Mouse (Mus musculus) neural tube, embryonic 13.5 days (tissue): ENCODE data around the gene Ncor2. TPM values are rescaled to one million over a fixed set of nuclear protein-coding genes. Genes with fewer than 3 reads are reported as not detected.

Source experiments
- ATAC-seq: fragments of 200-750 bp; cut with Nextera tagmentation; 2 replicates; pipeline ENCODE4 v1.8.0; 2017; ENCODE audit warnings: low read depth, mild to moderate bottlenecking, moderate TSS enrichment, moderate library complexity
- H3K27ac ChIP-seq: fragments of 300-500 bp; sonication (generic); replicated peaks from 2 replicates; pipeline ENCODE4 v1.5.1; 2015; ENCODE audit warnings: moderate library complexity, mild to moderate bottlenecking, inconsistent platforms
- H3K27me3 ChIP-seq: fragments of 300-500 bp; sonication (generic); 2 replicates; pipeline ENCODE4 v1.6.1; 2015; ENCODE audit warnings: mild to moderate bottlenecking, inconsistent platforms
- H3K36me3 ChIP-seq: fragments of 300-500 bp; sonication (generic); 2 replicates; pipeline ENCODE4 v1.6.1; 2015; ENCODE audit warnings: mild to moderate bottlenecking, inconsistent platforms
- H3K4me1 ChIP-seq: fragments of 300-500 bp; sonication (generic); replicated peaks from 2 replicates; pipeline ENCODE4 v1.6.1; 2015; ENCODE audit warnings: inconsistent platforms
- H3K4me2 ChIP-seq: fragments of 300-500 bp; sonication (generic); 2 replicates; pipeline ENCODE4 v1.6.1; 2015; ENCODE audit warnings: inconsistent platforms, mild to moderate bottlenecking, moderate library complexity
- H3K4me3 ChIP-seq: fragments of 300-500 bp; sonication (generic); 2 replicates; pipeline ENCODE4 v1.5.1; 2015; ENCODE audit warnings: mild to moderate bottlenecking, inconsistent platforms
- H3K9ac ChIP-seq: fragments of 300-500 bp; sonication (generic); 2 replicates; pipeline ENCODE4 v1.6.1; 2015; ENCODE audit warnings: moderate library complexity, mild to moderate bottlenecking, inconsistent platforms
- H3K9me3 ChIP-seq: fragments of 300-500 bp; sonication (generic); 2 replicates; pipeline ENCODE4 v1.6.1; 2016; ENCODE audit warnings: inconsistent platforms
- WGBS: fragments of 180-500 bp; shearing (Covaris S2); methylation state at CpG from one replicate; pipeline ENCODE4 v1.1.7; 2015; 5-methylcytosine and 5-hydroxymethylcytosine counted together
- polyA plus RNA-seq: library from polyadenylated mRNA; unstranded; fragments of >200 nt; fragmentation: Nextera tagmentation; extraction: Ambion mirVana; gene quantifications from 2 replicates; pipeline ENCODE4 v1.2.1, GENCODE M21; 2015

The Ncor2 gene
- polyA plus RNA-seq, 1 experiment from 2014 or later: 29.2 TPM

DNA sequence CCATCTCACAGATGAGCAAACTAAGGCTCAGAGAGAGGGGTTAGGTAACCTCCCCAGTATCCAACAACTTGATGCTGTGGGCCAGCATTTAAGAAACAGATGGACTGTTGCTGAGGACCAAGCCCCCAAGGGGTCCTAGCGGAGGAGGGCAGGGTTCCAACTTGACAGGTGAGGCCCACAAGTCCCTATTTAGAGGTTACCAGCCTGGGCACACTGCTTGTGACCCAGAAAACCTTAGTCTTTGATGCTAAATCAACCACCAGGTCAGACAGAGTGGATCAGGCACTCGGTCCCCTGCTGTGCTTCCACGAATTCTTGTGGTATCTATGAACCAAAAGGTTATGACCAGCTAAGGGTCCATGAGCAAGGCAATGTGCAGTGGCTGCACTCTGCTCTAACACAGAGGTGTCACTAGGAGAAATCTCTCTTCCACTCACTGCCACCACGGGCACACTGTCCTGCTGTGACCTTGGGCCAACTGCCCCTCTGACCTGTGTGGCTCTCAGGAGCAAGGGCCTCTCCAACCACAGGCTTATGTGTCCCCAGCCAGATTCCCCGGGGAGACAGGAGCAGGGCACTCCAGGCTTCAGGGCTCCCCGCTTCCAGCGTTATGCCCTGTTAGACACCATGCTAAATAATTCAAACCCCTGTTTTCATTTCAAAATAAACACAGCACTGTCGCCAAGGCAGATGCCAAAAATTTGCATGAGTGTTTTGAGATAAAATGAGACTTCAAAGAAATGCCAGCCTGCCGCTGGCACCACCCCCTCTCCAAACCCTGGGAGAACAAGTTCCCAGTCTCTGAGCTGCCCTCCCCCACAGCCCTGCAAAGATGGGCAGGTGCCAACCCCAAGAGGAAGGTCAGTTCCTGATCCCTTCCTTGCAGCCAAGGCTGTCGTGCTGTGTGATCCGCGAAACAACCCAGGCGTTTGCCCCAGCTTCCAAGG lies 4.0 kb downstream of the Ncor2 start:
- peak overlapping the region; percentile 91 for H3K4me2 ChIP-seq
- H3K9me3 ChIP-seq: no peaks in the 10 kb centered on the region
- no peaks in the 10 kb centered on the region for H3K36me3 ChIP-seq
- no peak for ATAC-seq
- no peaks in the 10 kb centered on the region for H3K27me3 ChIP-seq
- H3K27ac ChIP-seq: peak overlapping the region; percentile 98
- H3K9ac ChIP-seq: peak overlapping the region; percentile 96
- 40% methylated on average over 13 of the region's 13 CpGs for WGBS
- peak overlapping the region; percentile 92 for H3K4me3 ChIP-seq
- peaks cover 81% of the 10 kb centered on the region for H3K4me1 ChIP-seq

DNA sequence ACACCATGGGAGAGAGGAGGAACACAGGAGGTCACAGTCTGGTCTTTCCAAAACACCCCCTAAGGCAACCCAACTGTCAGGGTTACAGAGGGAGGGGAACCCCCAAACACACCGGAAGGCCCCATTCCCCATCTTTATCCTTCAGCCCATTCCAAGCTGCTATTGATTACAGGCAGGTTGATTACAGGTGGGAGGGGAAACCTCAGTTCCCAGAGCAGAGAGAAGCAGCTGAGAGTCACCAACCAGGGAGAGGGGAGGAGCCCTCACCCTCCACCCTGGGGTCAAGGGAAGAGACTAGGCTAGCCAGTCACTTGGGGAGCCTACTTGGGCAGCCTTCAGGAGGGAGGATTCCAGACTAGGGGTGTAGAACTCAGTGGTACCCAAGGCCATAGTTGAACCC lies 5.2 kb downstream of the Ncor2 start:
- Histone ChIP-seq H3K4me1 (peaks cover 85% of the 10 kb centered on the region), H3K27ac (peak overlapping the region; percentile 78), H3K4me2 (peak overlapping the region; percentile 26), H3K9ac (peak overlapping the region; percentile 52; the same call in 1 of the 2 replicates), H3K9me3 (no peaks in the 10 kb centered on the region), H3K27me3 (no peaks in the 10 kb centered on the region), H3K4me3 (no peak overlapping the region), H3K36me3 (no peaks in the 10 kb centered on the region)
- 71% methylated on average over 1 of the region's 1 CpGs for WGBS
- no peak for ATAC-seq

DNA sequence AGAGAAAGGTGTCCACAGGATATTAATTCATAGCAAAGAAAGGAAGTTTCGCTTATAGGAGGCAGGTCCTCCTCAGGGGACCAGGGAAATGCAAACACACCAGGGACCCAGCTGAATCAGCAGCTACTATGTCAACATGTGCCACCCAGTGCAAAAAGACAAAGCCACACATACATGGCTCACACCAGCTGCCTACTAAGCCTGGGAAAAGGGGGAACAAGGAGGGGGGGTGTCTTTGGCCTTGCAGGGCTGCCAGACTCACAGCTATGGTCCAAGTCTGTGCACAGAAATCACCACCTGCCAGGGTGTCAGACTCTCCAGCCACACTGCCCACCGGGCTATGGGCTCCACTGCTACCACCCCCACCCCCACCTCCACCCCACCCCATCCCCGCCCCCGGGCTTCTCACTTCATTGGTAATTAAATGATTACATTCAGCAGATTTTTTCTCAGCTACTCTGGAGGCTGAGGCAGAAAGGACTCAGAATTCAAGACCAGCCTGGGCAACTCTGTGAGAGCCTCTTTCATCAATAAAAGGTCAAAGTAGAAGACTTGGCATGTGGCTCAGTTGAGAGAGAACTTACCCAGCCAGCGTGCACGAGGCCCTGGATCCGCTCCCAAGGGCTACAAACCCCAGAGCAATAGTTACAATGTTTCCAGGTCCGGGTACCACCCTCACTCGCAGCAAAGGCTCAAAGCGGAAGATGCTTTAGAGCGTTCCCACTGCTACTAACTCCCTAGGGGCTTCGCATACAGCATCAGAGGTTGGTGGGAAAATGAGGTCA lies 6.0 kb downstream of the Ncor2 start:
- Histone ChIP-seq H3K27ac (peak overlapping the region; percentile 78), H3K9ac (peak overlapping the region; percentile 52; the same call in 1 of the 2 replicates), H3K4me2 (peak overlapping the region; percentile 26)

DNA sequence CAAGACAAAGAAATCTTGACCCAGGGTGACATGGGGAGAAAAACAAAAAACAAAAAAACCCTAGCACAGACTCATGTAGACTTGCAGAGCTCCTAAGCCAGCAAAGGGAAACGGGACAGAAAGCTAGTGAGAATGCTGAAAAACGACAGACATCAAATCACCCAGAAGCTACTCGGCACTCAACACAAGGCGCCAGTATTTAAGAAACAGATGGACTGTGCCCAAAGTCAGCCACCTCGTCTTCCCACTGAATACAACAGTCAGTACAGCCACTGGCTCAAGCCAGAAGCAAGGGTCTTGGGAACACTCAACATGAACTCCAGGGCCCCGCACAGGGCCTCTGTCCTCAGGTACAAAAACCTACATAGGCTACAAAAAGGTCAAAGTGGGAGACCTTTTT lies 7.8 kb downstream of the Ncor2 start:
- Histone ChIP-seq H3K27me3 (no peaks in the 10 kb centered on the region), H3K9ac (peak overlapping the region; percentile 52), H3K9me3 (no peaks in the 10 kb centered on the region), H3K4me3 (no peak overlapping the region), H3K36me3 (no peaks in the 10 kb centered on the region), H3K4me2 (peak overlapping the region; percentile 26; the same call in 1 of the 2 replicates), H3K27ac (peak overlapping the region; percentile 78), H3K4me1 (peaks cover 98% of the 10 kb centered on the region)
- 43% methylated on average over 6 of the region's 6 CpGs for WGBS
- no peak for ATAC-seq

More for the DNA sequence above, 6.0 kb downstream of the Ncor2 start:
- H3K36me3 ChIP-seq: no peaks in the 10 kb centered on the region
- H3K27me3 ChIP-seq: no peaks in the 10 kb centered on the region
- H3K4me3 ChIP-seq: no peak overlapping the region
- peaks cover 94% of the 10 kb centered on the region for H3K4me1 ChIP-seq
- 31% methylated on average over 12 of the region's 12 CpGs for WGBS
- no peaks in the 10 kb centered on the region for H3K9me3 ChIP-seq
- no peak for ATAC-seq

DNA sequence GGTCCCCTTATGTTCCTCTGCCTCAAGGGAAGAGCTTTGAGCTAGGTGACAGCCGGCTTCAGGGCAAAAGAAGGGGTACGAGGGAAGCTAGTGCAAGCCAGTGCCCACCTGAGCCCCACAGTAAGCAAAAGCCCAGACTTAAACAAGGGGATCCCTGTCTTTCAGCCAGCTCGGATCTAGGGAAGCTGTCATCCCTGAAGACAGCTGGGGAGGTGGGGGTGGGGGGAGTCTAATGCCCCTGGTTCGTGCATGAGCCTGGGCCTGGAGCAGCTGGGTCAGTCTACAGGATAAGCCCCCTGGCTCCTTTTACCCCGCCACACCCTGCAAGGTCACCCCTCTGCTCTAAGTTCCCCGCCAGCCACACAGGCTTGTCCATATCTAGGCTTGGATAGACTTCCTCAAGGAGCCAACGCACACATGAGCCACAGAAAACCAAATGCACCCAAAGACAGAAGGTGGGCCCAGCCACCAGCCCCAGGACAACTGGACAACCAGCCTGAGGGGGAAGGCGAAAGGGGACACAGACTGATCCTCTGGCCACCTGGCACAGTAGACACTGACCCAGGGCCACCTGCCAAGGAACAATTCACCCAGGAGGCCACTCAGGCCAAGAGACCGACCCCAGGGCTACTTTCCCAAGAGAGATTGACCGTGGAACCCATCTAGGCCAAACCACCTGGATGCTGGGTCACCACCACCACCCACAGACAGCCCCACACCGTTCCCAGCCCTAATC lies 8.7 kb downstream of the Ncor2 start:
- no peaks in the 10 kb centered on the region for H3K36me3 ChIP-seq
- ATAC-seq: no peak
- H3K4me2 ChIP-seq: no peak overlapping the region
- 0 out of 2 replicates have a peak overlapping the region, but pooled peaks have one; percentile 52 for H3K9ac ChIP-seq
- H3K27ac ChIP-seq: peak overlapping the region; percentile 78
- no peak overlapping the region for H3K4me3 ChIP-seq
- no peaks in the 10 kb centered on the region for H3K27me3 ChIP-seq
- 65% methylated on average over 11 of the region's 11 CpGs for WGBS
- H3K9me3 ChIP-seq: no peaks in the 10 kb centered on the region
- peaks cover 98% of the 10 kb centered on the region for H3K4me1 ChIP-seq

DNA sequence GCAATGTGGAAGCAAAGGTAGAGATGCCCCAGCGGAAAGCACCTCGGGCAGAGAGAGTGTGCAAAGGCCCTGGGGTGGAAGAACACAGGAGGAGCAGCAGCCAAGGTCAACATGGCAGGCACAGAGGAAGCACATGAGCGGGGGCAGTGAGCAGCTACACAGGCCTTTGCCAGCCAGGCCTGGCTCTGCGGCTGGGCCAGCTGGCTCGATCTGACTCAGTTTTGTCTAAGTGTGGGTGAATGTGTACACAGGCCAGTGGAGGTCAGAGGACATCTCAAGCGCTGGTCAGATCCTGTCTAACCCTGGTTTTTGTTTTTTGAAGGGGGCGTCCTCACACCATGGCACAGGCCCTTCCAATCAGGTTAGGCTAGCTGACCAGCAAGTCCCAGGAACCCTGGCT lies 10.9 kb downstream of the Ncor2 start:
- ATAC-seq: no peak
- H3K9me3 ChIP-seq: no peaks in the 10 kb centered on the region
- 79% methylated on average over 7 of the region's 7 CpGs for WGBS
- no peak overlapping the region for H3K9ac ChIP-seq
- no peaks in the 10 kb centered on the region for H3K27me3 ChIP-seq
- H3K36me3 ChIP-seq: no peaks in the 10 kb centered on the region
- H3K27ac ChIP-seq: 0 out of 2 replicates have a peak overlapping the region, but pooled peaks have one; percentile 23
- H3K4me3 ChIP-seq: no peak overlapping the region
- no peak overlapping the region for H3K4me2 ChIP-seq
- H3K4me1 ChIP-seq: peaks cover 100% of the 10 kb centered on the region

DNA sequence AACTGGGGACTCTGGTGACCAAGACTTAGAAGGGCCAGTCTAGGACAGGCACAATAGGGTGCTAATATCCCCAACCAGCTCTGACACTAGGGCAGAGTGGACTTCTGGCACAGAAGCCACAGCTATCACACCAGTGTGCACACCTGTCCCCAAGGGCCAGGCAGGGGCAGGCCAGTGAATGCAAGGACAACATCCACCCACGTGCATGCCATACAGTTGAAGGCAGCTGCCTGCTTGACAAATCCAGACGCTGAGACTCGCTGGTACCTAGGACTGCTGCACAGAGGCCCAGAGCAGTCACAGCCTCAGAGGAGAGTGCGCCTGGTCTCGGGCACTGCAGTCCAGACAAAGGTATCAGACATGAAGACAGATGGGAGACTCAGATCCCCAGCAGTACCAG lies 11.5 kb downstream of the Ncor2 start:
- Histone ChIP-seq H3K36me3 (no peaks in the 10 kb centered on the region), H3K9ac (no peak overlapping the region), H3K4me1 (peaks cover 100% of the 10 kb centered on the region), H3K4me2 (no peak overlapping the region), H3K4me3 (no peak overlapping the region), H3K27me3 (no peaks in the 10 kb centered on the region), H3K27ac (0 out of 2 replicates have a peak overlapping the region, but pooled peaks have one; percentile 23), H3K9me3 (no peaks in the 10 kb centered on the region)
- WGBS: 82% methylated on average over 5 of the region's 5 CpGs
- ATAC-seq: no peak

DNA sequence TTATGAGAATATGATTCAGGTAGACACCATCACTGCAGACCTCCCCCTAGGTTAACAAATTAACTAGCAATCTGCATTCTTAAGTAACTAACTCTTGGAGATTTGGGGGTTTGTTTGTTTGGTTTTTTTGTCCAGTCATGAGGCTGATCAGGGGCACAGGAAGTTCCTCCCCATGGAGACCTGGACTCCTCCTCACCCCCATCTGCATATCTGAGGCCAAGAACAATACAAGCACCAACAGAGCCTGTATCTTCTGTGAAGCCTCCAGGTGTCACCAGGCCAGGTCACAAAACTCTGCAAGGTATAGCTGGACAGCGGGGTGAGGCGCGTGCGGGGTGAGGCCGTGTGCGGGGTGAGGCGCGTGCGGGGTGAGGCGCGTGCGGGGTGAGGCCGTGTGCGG lies 13.0 kb downstream of the Ncor2 start:
- Histone ChIP-seq H3K27me3 (no peaks in the 10 kb centered on the region), H3K9ac (peak overlapping the region; percentile 60; the same call in 1 of the 2 replicates), H3K27ac (peak overlapping the region; percentile 89), H3K36me3 (no peaks in the 10 kb centered on the region), H3K9me3 (no peaks in the 10 kb centered on the region), H3K4me3 (no peak overlapping the region), H3K4me2 (no peak overlapping the region), H3K4me1 (peaks cover 99% of the 10 kb centered on the region)
- 85% methylated on average over 14 of the region's 14 CpGs for WGBS
- no peak for ATAC-seq

DNA sequence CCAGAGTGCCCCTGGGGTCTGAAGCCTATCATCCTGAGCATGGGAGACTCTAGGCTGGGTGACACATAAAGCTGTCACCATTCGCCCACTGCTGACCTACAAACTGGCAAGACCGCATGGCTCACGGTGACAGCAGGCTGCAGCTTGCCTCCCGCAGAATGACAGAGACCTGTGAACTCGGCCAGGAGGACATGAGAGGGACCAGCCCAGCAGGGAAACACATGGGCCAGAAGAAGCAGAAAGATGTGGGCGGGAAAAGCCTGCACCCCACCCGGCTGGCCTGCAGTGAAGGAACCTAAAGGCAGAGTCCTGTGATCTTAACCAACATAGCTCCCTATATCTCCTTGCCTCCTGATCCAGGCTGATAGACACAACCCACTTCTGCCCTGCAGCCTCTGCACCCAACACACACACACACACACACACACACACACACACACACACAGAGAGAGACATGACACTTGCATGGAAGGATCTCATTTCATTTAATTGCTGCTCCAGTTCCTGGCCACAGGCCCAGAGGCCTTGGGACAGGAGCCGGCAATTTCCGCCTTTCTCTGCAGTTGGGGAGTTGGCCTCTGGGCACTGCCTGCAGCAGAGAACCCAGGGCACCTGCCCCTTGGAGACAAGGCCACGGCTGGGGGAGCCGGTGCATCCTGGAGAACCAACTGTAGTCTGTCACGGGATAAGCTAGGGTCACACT lies 14.4 kb downstream of the Ncor2 start:
- H3K9ac ChIP-seq: peak overlapping the region; percentile 60
- WGBS: 20% methylated on average over 12 of the region's 12 CpGs
- no peaks in the 10 kb centered on the region for H3K27me3 ChIP-seq
- H3K36me3 ChIP-seq: no peaks in the 10 kb centered on the region
- peak overlapping the region; percentile 89 for H3K27ac ChIP-seq
- peaks cover 99% of the 10 kb centered on the region for H3K4me1 ChIP-seq
- no peak for ATAC-seq
- no peaks in the 10 kb centered on the region for H3K9me3 ChIP-seq
- no peak overlapping the region for H3K4me3 ChIP-seq
- H3K4me2 ChIP-seq: peak overlapping the region; percentile 24

DNA sequence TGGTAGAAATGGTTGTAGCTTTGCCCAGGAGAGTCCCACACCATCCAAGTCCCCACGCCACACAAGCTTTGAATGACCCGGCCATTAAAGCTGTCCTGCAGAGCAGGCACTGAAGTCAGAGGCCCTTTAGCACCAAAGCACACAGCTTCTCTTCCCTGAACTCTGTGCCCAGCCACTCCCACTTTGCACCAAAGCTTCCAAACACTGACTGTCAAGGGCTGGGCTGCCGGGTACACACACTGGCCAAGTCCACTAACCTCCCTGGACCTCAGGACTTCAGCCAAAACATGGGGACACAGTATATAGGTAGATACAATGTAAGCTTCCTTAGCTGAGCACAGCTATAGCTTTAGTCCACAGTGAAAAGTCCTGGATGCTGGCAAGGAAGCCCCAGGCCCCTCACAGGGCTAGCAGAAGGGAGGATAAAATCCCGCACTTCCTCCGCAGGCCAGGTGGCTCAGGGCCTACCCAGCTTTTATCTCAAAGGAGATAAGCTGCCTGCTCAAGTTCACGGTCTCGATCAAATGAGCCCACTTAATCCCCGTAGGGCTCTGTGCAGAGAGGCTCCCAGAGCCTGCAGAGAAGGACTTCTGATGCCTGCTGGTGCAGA lies 15.5 kb downstream of the Ncor2 start:
- H3K27ac ChIP-seq: peak overlapping the region; percentile 89
- ATAC-seq: no peak
- no peaks in the 10 kb centered on the region for H3K9me3 ChIP-seq
- H3K9ac ChIP-seq: peak overlapping the region; percentile 44; the same call in 1 of the 2 replicates
- WGBS: 23% methylated on average over 8 of the region's 8 CpGs
- no peaks in the 10 kb centered on the region for H3K27me3 ChIP-seq
- H3K36me3 ChIP-seq: no peaks in the 10 kb centered on the region
- peaks cover 99% of the 10 kb centered on the region for H3K4me1 ChIP-seq
- no peak overlapping the region for H3K4me3 ChIP-seq
- peak overlapping the region; percentile 9; the same call in 1 of the 2 replicates for H3K4me2 ChIP-seq

DNA sequence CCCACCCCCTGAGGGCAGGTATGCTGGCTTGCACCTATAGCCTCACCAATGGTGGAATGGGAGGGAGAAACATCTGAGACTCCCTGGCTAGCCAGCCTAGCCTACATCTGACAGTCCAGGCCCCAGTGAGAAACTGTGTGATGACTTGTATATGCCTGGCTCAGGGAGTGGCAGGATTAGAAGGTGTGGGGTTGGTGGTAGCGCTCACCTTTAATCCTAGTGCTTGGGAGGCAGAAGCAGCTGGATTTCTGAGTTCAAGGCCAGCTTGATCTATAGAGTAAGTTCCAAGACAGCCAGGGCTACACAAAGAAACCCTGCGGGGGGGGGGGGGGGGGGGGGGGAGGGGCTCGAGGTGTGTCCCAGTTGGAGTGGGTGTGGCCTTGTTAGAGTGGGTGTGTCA lies 16.6 kb downstream of the Ncor2 start:
- 36% methylated on average over 3 of the region's 3 CpGs for WGBS
- H3K36me3 ChIP-seq: no peaks in the 10 kb centered on the region
- peak overlapping the region; percentile 89 for H3K27ac ChIP-seq
- no peak overlapping the region for H3K4me3 ChIP-seq
- no peak for ATAC-seq
- H3K9ac ChIP-seq: 0 out of 2 replicates have a peak overlapping the region, but pooled peaks have one; percentile 17
- peaks cover 99% of the 10 kb centered on the region for H3K4me1 ChIP-seq
- H3K9me3 ChIP-seq: no peaks in the 10 kb centered on the region
- H3K4me2 ChIP-seq: no peak overlapping the region
- H3K27me3 ChIP-seq: no peaks in the 10 kb centered on the region
